Mouse (Mus musculus) telencephalon, adult 2 months (tissue): ENCODE results near the gene Dusp7.

ENCODE experiments used
- DNase-seq: peaks from one replicate; pipeline ENCODE4 v3.0.0-alpha.2; 2011; ENCODE audit warnings: low read depth, low spot score

Gene Dusp7

DNA sequence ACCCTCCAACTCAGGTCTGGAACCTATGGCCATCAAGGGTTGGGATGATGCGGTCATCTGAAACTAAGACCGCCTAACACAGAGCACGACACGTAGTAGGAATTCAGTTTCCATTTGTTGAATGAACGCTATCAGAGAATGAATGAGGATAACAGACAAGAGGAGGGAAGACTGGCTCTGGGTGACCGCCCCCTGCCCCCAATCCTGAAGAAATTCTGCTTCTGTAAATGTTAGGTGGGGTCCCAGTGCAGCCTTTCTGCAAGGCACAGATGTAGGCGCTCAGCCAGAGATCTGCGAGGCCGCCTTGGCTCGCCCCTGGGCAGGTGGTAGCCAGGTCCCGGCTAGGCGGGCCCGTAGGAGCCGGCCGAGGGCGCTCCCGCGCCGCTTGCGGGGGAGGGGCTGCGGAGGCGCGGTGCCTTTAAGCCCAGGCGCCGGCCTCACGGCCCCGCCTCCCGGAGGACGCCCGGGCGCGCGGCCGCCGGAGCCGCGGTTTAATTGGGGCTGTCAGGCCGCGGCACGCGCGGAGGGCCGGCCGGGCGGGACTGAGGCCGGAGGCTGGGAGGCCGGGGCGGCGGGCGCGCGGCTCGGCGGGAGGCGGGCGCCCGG, at the start of gene Dusp7:
Gene Dusp7, plus strand, starts transcription at position 521 of the 606 bp plus-strand sequence.
- DNase-seq, result peak; percentile 76

DNA sequence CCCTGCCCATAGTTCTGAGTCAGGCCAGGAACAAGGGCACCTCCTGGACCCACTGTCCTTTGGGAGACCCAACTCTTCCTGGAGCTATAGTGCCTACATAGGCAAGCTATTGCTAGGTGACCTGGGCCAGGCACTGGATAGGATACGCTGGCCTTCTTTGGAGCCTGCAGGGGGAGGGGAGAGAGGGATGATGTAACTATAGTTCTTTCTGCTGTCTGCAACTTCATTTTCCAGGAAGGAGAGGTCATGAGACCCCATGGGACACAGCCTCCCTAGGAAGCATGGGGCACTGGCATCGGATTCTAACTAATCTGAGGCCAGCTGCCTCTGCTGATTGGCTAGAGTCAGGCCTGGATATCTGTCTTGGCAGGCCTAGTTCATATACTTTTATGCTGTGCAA, 49.3 kb upstream of the Dusp7 start:
- no peak for DNase-seq

DNA sequence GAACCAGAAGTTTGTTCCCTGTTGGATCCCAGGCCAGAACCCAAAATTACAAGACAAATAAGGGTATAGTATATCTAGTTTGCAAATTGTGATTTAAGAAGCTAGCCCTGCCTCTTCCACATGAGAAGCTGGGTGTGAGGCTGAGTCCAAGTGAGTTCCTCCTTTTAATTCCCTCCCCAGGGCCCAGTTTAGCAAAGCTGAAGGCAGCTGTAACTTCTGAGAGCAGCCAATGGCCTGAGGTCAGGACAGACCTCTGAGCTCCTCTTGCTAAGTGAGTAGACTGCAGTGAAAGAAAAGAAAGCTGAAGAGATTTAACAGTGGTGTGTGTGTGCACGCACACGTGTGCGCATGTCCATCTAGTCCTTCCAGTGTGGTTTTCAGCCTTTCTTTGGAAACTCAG, 45.9 kb upstream of the Dusp7 start:
- DNase-seq, result no peak

DNA sequence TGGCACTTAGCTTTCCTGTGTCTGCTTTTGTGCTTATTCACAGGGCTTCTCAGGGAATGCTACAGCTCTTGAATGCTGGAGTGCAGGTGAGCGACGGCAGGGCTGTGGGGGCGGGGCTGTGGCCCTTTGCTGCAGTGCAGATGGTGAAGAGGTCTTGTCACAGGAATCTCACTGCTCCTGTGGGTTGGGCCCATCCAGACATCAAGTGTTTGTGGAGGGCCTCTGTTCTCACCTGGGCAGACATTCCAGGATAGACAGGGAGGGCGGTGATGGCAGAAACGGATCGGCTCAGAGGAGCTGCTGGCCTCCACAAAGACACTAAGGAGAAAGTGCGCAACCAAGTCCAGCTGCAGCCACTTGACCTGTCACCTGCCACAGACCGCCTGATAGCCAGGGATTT, 42.2 kb upstream of the Dusp7 start:
- no peak for DNase-seq

DNA sequence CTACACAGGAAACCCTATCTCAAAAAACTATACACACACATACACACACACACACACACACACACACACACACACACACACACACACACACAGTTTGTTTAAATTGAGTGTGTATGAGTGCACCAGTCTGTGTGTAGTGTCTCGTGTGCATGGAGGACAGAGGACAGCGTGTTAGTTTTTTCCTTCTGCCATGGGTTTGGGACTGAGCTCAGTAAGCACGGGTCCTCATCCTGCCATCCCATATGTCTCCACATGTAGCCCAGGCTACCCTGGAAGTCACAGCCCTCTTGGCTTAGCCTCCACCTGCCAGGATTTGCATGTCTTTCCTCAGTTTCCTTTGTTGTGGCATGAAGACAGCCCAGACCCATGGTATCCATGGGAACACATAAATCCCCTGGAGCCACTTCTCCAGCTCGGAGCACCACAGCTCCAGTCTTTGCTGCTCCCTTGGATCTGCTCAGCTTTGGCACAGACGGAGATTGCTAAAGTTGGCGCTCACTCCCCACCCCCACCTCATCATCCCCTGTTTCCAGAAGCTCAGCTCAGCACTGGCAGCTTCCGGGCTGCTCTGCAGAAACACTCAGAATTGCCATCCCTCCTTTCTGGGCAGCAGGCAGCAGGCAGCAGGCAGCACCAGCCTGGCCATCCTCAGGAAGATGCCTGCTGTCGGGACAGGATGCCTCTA, 41.2 kb upstream of the Dusp7 start:
- DNase-seq, result peak; percentile 90

DNA sequence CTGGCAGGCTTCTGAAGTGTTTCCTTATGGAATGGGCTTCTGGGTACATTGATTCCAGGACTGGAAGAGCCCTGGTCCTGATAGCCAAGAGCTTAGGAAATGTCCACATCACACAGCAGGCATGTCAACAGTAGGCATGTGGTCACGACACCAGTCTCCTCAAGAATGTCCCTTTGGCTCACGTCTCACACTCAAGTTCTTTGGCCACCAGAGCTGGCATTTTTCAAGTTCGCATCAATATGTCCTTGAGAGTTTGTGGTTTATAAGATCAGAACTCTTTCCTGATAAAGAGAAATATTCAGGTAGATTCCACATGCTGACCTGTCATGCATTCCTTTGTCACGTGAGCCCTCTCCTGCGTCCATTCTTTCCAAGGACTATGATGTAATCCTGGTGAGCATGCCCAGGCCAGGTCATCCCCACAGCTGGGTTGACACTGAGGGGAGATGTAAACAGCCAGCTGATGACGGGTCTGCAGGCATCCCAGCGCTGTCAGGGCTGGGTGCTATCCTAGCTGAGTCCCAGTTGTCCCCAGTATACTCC, 40.3 kb upstream of the Dusp7 start:
- DNase-seq, result no peak

DNA sequence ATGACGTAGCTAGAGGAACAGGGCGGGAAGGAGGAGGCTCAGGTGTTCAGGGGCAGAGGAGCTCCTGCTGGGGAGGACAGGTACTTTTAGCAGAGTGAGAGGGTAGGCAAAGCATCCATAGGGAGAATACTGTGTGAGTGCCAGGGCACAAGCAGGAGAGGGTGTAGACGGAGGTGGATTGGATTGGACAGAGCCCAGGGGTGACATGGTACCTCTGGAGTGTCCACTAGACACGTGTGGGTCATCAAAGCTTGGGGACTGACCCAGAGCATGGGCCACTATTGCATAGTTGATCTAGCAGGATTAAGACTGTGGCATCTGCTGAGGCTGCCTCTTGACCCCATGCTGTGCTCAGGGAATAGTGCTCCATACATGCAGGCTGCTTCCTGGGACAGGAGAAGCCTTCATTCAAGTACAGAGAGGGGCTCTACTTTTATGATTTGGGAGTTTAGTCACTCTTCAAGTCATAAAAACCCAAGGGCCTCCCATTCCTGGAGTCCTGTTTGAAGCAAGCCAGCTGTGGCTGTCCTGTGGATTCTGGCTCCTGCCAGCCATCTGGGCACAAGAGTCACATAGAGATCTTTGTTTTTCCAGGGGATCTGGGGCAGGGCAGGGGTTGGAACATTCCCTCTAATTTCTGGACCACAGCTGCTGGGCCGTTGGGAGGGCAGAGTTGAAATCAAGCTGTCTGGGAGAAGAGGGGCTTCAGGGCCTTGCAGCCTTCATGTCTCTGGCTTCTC, 39.5 kb upstream of the Dusp7 start:
- DNase-seq, result no peak

DNA sequence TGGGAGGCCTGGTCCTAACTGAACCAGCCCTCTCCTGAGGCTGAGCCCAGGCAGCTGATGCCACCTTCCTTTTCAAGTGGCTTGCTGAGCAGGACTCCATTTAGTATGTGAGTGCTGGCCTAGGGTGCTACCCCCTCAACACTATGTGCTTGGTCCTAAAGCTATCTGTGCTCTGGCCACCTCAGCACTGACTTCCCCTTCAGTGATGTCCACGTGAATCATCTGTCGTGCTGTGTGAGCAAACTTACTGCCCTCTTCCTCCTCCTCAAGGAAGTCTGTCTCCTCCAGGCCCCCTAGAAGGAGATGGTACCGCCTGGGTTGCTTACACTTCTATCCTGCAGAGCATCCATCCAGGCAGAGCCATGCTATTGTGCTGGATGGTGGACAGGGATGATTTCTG, 35.7 kb upstream of the Dusp7 start:
- DNase-seq, result no peak

DNA sequence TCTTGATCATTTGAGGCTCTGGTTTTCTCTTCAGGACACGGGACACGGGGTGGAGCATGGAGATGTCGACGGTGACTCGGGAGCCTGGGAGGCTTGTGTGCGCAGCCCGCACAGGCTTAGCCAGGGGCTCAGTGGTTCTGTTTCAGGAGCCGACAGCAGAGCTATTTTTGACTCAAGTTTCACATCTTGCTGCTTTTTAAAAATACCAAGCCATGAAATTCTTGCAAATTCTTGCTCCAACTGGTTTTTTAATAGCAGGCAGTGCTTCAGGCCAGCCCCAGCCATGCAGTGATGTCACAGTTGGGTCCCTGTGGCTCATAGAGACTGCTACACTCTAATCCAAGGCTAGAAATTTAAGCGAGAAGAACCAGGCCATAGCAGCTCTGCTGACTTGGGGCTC, 30.8 kb upstream of the Dusp7 start:
- DNase-seq, result peak; percentile 80

DNA sequence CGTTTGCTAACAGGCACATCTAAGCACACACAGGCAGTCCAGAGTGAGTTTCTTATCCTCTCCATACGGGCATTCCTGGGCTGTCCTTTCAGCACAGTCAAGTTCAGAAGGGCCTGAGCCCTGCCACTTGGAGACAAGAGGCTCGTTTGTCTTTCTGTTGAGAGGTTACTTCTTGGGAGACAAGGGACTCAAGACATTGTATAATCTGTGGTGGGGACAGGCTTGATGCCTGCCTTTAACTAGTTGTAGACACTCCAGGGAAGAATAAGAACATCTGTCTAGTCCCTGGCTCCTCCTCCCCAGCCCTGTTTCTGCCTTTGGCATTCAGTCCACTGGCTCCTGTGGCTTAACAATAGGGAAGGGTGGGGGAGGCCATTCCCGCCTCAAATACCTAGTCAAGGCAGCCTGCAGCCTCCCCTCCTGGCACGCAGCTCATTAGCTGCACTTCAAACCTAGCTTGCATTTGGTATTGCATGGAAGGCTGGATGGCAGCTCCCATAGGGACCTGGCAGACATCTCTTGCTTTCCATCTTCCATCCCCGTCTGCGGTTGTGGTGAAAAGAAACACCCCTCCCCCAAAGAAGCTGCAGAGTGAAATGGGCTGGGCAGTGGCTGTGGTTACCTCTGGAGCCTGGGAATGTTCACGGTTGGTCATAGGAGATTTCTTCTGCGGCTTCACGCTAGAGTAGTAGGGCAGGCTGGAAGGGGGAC, 29.8 kb upstream of the Dusp7 start:
- DNase-seq, result no peak

DNA sequence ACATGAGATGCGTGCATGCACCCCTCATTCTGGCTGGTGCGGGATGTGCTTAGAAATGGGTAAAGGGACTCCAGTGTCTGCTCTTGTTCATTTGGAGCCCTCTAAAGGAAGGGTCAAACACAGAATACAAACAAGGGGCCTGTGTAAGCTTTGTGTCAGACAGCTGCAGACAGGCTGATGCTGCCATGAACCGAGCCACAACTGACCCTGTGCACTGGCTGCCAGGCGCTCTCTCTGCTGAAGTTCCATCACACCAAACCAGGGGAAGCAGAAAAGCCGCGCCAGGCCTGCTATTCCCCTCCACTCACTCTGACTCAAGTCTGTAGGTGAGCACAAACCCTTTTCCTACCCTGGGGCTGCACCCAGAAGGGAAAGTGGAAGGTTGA, 29.3 kb upstream of the Dusp7 start:
- no peak for DNase-seq

DNA sequence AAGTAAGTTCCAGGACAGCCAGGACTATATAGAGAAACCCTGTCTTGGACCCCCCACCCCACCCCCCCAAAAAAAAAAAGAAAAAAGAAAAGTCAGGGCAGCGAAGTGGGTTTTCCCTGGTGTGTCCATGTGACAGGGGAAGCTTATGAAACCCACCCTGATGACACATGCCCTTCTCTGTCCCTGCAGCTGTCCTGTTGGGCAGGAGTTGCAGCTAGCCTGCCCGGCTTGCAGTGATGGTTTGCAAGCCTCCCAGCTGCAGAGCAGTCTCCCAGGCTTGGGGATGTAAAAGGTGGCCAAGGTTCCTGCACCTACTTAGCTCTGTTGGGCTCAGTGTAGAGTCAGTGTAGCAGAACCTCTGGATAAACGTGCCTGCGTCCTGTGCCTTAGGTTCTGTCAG, 28.7 kb upstream of the Dusp7 start:
- DNase-seq, result no peak

DNA sequence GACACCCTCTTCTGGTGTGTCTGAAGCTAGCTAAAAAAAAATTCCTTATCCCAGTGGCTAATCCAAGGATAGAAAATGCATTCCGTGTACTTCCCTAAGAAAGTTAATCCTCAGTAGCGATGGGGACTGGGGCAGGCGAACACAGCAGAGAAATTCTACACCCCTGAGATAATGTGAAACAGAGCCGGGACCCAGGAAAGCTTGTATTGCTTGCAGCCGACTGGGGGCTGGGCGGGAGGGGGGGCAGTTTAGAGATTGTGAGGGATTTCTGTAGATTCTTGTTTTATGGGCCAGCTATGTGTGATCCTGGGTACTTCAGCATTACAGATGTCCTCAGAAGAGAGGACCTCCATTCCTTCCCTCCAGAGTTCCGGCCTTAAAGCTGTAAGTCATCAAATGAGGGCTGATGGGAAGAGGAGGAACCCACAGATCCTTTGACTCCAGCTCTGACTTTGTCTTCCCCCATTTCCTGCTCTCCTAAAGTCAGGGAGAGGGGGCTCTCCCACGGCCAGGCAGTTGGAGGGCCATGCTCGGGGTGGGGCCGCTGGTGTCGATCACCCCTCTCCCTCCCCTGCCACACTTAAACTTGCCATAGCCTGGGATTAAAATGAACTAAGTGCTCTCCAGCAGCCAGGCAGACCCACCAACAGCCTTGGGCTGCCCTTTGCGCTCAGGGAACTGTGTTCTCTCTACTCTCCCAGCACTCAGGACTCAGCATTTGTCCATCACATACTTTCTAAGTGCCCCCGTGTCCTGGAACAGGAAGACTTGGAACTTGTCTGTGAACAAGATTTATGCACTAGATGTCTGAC, 27.7 kb upstream of the Dusp7 start:
- DNase-seq, result no peak

DNA sequence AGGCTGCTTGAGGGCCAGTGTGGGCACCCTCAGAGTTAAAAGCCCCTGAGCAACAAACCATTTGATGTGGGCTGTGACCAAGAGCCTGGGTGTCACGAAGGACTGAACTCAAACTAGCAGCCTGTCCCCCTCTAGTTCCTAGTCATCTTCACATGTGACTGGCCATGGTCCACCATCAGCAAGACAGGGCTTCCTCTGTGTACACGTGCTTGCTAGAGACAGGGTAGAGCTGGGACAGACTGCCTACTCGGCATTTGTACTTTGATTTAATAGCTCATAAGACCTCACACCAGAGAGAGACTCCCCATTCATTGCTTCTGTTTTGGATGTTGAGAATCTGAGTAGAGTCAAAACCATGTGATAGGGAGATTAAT, 27.1 kb upstream of the Dusp7 start:
- no peak for DNase-seq

DNA sequence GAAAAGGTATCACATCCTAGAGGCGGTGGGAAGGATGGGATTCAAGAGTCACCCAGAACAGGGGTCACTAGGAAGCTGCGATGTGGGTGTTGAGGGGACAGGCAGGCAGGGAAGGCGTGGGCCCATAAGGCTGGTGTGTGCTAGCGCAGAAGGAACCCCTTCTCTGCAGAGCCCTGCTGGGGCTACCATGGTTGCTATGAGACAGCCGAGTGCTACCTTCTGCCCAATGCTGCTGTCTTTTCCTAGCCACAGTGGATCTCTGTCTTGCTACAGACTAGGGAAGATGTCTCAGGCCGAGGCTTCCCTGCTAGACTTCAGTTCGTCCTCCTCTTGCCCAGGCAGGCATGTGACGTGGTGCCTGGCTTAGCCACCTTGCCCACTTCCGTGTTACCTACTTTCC, 25.9 kb upstream of the Dusp7 start:
- no peak for DNase-seq

DNA sequence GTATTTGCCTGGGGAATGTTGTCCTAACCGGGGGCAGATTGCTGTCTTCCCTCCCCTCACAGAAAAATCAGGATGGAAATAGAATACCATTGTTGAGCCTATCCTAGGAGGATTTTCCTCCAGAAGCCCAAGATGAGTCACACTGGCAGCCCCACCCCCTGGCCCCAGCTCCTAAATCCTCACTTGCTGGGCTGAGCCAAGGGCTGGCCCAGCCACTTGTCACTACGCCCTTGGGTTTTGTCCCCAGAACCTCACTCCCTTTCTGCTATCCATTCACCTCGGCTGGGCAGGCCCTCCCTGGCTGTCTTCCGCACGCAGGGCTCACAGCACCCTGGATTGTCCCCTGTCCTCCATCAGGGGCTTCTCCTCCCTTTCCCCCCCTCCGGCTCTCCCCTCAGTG, 23.3 kb upstream of the Dusp7 start:
- DNase-seq, result peak; percentile 76

DNA sequence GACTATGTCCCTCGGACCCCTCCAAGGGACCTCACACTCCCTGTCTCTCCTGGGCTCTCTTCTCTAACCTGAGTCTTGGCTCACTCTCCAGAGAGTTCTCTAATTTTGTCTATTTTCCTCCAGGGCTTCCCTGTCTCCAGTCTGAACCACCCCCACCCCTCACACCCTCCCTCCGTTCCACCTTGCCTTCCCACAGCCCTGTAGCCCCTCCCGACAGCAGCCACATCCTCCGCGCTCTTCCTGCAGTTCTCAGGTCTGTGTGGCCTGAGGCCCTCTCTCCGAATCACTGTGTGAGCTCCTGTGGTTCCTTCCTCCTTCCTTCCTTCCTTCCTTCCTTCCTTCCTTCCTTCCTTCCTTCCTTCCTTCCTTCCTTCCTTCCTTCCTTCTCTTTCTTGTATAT, 22.8 kb upstream of the Dusp7 start:
- no peak for DNase-seq

DNA sequence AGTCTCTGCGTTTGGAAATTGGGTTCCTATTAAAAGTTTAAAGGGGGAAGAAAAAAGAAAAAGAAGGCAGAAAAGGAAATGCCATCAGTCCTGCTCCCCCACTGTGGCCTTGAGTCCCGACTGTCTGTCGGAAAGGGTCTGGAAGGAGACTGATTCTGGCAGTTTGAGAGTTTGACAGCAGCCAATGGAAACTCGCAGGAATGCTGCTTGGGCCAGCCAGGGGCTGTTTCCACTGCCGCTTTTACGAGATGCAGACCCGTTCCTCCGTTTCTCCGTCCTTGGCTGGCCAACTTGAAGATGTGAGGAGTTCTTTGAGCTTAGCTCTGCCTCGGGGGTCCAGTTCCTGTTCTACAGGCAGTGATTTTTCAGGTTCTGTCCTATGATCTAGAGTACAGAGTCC, 20.2 kb upstream of the Dusp7 start:
- no peak for DNase-seq

DNA sequence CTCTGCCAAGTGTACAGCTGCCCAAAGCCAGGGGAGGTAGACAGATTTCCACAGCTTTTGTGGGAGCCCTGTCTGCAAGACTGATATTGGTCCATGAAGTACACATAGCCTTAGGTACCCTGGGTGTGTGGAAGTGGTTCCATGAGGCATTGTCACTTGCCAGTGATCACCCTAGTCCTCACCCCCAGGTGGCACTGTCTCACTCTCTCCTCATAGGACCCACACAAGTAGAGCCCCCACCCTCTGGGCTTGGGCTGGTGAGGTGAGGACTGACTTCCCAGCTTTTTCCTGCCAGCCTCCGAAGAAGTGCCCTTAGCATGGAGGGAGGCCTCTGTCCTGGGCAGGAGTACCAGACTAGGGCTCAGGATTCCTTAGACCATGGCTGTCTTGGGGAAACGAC, 19.4 kb upstream of the Dusp7 start:
- no peak for DNase-seq

DNA sequence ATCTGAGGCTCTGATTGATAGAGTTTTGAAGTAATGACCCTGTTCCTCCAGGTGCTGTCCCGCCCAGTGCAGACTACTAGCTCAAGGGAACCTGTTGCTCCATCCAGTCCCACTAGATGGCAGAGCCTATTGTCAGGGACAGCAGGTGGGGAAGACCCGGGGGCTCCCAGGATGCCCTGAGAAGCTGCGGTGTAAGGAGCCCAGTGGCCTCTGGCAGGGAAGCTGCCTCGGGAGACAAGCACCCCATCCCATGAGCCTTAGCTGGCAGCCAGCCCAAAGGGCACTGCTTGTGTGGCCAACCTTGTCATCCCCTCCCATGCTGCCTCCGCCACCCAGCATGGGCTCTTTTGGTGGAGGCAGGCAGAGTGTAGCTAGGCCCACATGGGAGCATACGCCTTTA, 17.3 kb upstream of the Dusp7 start:
- no peak for DNase-seq

DNA sequence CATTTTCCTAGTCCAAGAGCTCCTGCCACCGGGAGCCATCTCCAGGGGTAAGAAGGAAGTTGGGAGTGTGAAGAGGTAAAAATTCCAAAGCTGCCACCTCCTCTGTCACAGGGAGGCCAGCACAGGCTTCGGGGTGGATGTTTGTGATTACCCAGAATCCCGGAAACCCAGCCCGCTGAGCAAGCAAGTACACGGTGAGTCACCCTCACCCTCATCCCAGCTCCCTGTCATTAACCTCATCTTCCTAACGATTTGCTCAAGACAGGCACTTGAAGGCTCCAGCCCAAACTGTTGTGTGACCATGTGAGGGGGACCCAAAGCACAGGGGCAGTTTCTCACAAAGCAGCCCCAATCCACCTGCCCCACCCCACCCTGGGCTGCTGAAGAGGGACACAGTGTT, 14.7 kb upstream of the Dusp7 start:
- no peak for DNase-seq
